ENCODE assay signal across 8 mouse cellular contexts in the genomic region with DNA sequence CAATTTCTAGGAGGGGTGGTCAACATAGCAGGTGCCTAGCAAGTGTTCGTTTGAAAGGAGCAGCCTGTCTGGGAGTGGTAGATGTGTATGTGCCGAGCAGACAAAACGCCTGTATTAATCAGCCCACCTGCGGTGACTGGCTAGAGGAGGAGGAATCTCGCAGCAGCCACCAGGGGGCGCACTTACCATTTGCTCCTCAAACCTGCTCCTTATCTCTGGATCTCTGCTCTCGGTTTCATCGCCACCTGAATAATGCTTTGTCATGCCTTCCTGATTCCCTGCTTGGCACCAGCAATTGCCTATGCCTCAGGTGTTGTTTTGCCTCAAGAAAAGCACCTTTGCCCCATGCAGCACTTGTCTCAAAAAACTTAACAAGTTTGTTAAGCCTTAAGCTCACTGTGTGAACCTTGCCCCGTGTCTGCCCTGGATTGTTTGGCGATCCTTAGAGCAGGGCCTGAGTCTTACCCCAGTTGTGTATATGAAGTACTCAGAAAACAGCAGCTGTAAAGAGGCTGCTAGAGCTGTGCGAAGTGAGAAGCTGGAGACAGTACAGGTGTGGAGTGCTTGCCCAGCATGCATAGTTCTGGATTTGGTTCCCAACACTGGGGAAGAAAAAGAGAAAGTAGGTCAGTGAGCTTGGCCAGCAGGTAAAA. TPM values are rescaled to one million over a fixed set of nuclear protein-coding genes. Genes with fewer than 3 reads are reported as not detected.
A peak's percentile ranks its signal among the peaks of the same experiment; 100 is the strongest.
DNase-seq lines count a peak whose midpoint lies in the region; ATAC-seq lines count a peak whose summit lies in the region.

No protein-coding gene starts in this region.

- WGBS in forebrain, embryonic 15.5 days, result 18% methylated on average over 11 of the region's 11 CpGs
- WGBS in lung, embryonic 16.5 days, result 7% methylated on average over 11 of the region's 11 CpGs

- no peak overlapping the region for H3K4me2 ChIP-seq in forebrain, embryonic 15.5 days (replicated peaks)
- peak overlapping the region; percentile 38 for H3K4me2 ChIP-seq in lung, embryonic 16.5 days (ENCODE audit: low read depth, low read length)

- no peak overlapping the region for H3K27ac ChIP-seq in forebrain, embryonic 15.5 days (replicated peaks)
- no peak overlapping the region for H3K27ac ChIP-seq in lung, embryonic 16.5 days (ENCODE audit: low read length)

- DNase-seq in MEL-GATA-1-ER (ENCODE audit: extremely low read depth, low read depth), result peak; percentile 63
- peak; percentile 86 to 92 for DNase-seq in cerebellum, adult 18-20 months
- peak; percentile 88 for DNase-seq in heart, postnatal 4 days
- DNase-seq in layer of hippocampus, adult 8-10 months (ENCODE audit: low spot score in 2 of 2), result peak; percentile 60 to 81
- DNase-seq in ovary, postnatal 10 days (ENCODE audit: low spot score), result peak; percentile 63
- peak; percentile 89 for DNase-seq in thymus, postnatal 0 days (ENCODE audit: low spot score)

- no peak overlapping the region for H3K4me3 ChIP-seq in forebrain, embryonic 15.5 days
- 0 out of 2 replicates have a peak overlapping the region, but pooled peaks have one; percentile 15 for H3K4me3 ChIP-seq in lung, embryonic 16.5 days (ENCODE audit: low read length)

- H3K9ac ChIP-seq in forebrain, embryonic 15.5 days (replicated peaks), result no peak overlapping the region
- H3K9ac ChIP-seq in lung, embryonic 16.5 days (ENCODE audit: low read length), result peak overlapping the region; percentile 26; the same call in 1 of the 2 replicates

- ATAC-seq in forebrain, embryonic 15.5 days (replicated peaks), result peak; percentile 71; the same call in 1 of the 2 replicates
- ATAC-seq in lung, embryonic 16.5 days (ENCODE audit: low read depth), result peak; percentile 78

- H3K4me1 ChIP-seq in forebrain, embryonic 15.5 days, result no peaks in the 10 kb centered on the region
- H3K4me1 ChIP-seq in lung, embryonic 16.5 days (replicated peaks; ENCODE audit: control insufficient read depth, insufficient read depth, low read length), result 0 out of 2 replicates have a peak, but pooled peaks cover 3% of the 10 kb centered on the region

- H3K27me3 ChIP-seq in forebrain, embryonic 15.5 days, result peaks cover 10% of the 10 kb centered on the region
- H3K27me3 ChIP-seq in lung, embryonic 16.5 days (ENCODE audit: control insufficient read depth, insufficient read depth, low read depth, low read length), result peaks cover 11% of the 10 kb centered on the region

- H3K9me3 ChIP-seq in forebrain, embryonic 15.5 days, result no peaks in the 10 kb centered on the region
- H3K9me3 ChIP-seq in lung, embryonic 16.5 days (ENCODE audit: control insufficient read depth, low read length), result no peaks in the 10 kb centered on the region

- H3K36me3 ChIP-seq in forebrain, embryonic 15.5 days, result no peaks in the 10 kb centered on the region
- no peaks in the 10 kb centered on the region for H3K36me3 ChIP-seq in lung, embryonic 16.5 days (ENCODE audit: control insufficient read depth, insufficient read depth, low read length)

RNA-seq across cellular contexts. Expression of a gene that starts 13.8 kb away (rescaled TPM):
- polyA plus RNA-seq in forebrain, embryonic 15.5 days (2015; fragmentation: Nextera tagmentation; extraction: Ambion mirVana), result 0.31 and 0.56 TPM in 2 replicates
- total RNA-seq in heart, postnatal 4 days (2021), result not detected
- total RNA-seq in layer of hippocampus, adult 8-10 months (2022), result 1 to 10 TPM; 2.2 to 5.6 (median 2.9) TPM
- 34.2 and 36.2 TPM in 2 replicates for polyA plus RNA-seq in lung, embryonic 16.5 days (2015; fragmentation: Nextera tagmentation; extraction: Ambion mirVana)
- 21.7 and 23.6 TPM in 2 replicates for polyA plus RNA-seq in thymus, postnatal 0 days (2015; fragmentation: Nextera tagmentation; extraction: Ambion mirVana)

RNA-seq across cellular contexts. Expression of a gene that starts 20.1 kb away (rescaled TPM):
- 19.6 and 24.0 TPM in 2 replicates for polyA plus RNA-seq in forebrain, embryonic 15.5 days (2015; fragmentation: Nextera tagmentation; extraction: Ambion mirVana)
- not detected for total RNA-seq in heart, postnatal 4 days (2021)
- total RNA-seq in layer of hippocampus, adult 8-10 months (2022), result 1 to 10 TPM; 8.5 to 10.0 (median 9.7) TPM
- 1.3 and 2.2 TPM in 2 replicates for polyA plus RNA-seq in lung, embryonic 16.5 days (2015; fragmentation: Nextera tagmentation; extraction: Ambion mirVana)
- 3.9 and 4.2 TPM in 2 replicates for polyA plus RNA-seq in thymus, postnatal 0 days (2015; fragmentation: Nextera tagmentation; extraction: Ambion mirVana)

RNA-seq across cellular contexts. Expression of a gene that starts 21.2 kb away (rescaled TPM):
- not detected in 2 replicates for polyA plus RNA-seq in forebrain, embryonic 15.5 days (2015; fragmentation: Nextera tagmentation; extraction: Ambion mirVana)
- total RNA-seq in heart, postnatal 4 days (2021), result not detected
- not detected for total RNA-seq in layer of hippocampus, adult 8-10 months (2022)
- polyA plus RNA-seq in lung, embryonic 16.5 days (2015; fragmentation: Nextera tagmentation; extraction: Ambion mirVana), result 0.47 and 0.73 TPM in 2 replicates
- 0.17 and 1.1 TPM in 2 replicates for polyA plus RNA-seq in thymus, postnatal 0 days (2015; fragmentation: Nextera tagmentation; extraction: Ambion mirVana)

RNA-seq across cellular contexts. Expression of a gene that starts 37.6 kb away (rescaled TPM):
- 30.2 and 31.1 TPM in 2 replicates for polyA plus RNA-seq in forebrain, embryonic 15.5 days (2015; fragmentation: Nextera tagmentation; extraction: Ambion mirVana)
- total RNA-seq in heart, postnatal 4 days (2021), result 10 to 100 TPM; 13.9 to 14.0 TPM
- 10 to 100 TPM; 42.9 to 47.2 (median 45.5) TPM for total RNA-seq in layer of hippocampus, adult 8-10 months (2022)
- 18.8 and 19.5 TPM in 2 replicates for polyA plus RNA-seq in lung, embryonic 16.5 days (2015; fragmentation: Nextera tagmentation; extraction: Ambion mirVana)
- polyA plus RNA-seq in thymus, postnatal 0 days (2015; fragmentation: Nextera tagmentation; extraction: Ambion mirVana), result 12.3 and 12.4 TPM in 2 replicates

RNA-seq across cellular contexts. Expression of a gene that starts 42.4 kb away (rescaled TPM):
- 26.7 and 30.9 TPM in 2 replicates for polyA plus RNA-seq in forebrain, embryonic 15.5 days (2015; fragmentation: Nextera tagmentation; extraction: Ambion mirVana)
- 10 to 100 TPM; 12.1 to 13.2 TPM for total RNA-seq in heart, postnatal 4 days (2021)
- total RNA-seq in layer of hippocampus, adult 8-10 months (2022), result 10 to 100 TPM; 17.9 to 22.6 (median 19.9) TPM
- polyA plus RNA-seq in lung, embryonic 16.5 days (2015; fragmentation: Nextera tagmentation; extraction: Ambion mirVana), result 17.0 and 22.3 TPM in 2 replicates
- polyA plus RNA-seq in thymus, postnatal 0 days (2015; fragmentation: Nextera tagmentation; extraction: Ambion mirVana), result 20.1 and 25.8 TPM in 2 replicates

Comparison
In these comparisons a context has a peak if more than half of its experiments do, and no peak if none do; other contexts are left out.
1. RNA of a gene that starts 13.8 kb away (polyA plus RNA-seq): 34.2 to 36.2 TPM in lung, embryonic 16.5 days and 21.7 to 23.6 TPM in thymus, postnatal 0 days; 0.31 to 0.56 TPM in forebrain, embryonic 15.5 days; every median in the first group is over 10 times any median in the second.
2. Peak in every context shown above with its lines, with median percentiles within 50 percentile points of each other: DNase-seq.